Mouse (Mus musculus) cortical plate, adult 2 months (tissue): ENCODE results near the gene Fam227a. TPM values are rescaled to one million over a fixed set of nuclear protein-coding genes. Genes with fewer than 3 reads are reported as not detected.

Experiments used
- H3K27ac ChIP-seq: fragments of 200-500 bp; 2 replicates; pipeline ENCODE4 v1.5.1; 2012; ENCODE audit warnings: low read length, control low read depth, inconsistent platforms; ENCODE audit not compliant: insufficient read depth
- H3K4me1 ChIP-seq: fragments of 200-500 bp; 2 replicates; pipeline ENCODE4 v1.6.1; 2011; ENCODE audit warnings: low read length; ENCODE audit not compliant: control insufficient read depth, insufficient read depth
- H3K4me3 ChIP-seq: fragments of 200-500 bp; 2 replicates; pipeline ENCODE4 v1.5.1; 2011; ENCODE audit warnings: mild to moderate bottlenecking, low read length, control low read depth; ENCODE audit not compliant: insufficient read depth
- CTCF ChIP-seq: fragments of 200-500 bp; IDR thresholded peaks from 2 replicates; pipeline ENCODE4 v1.5.1; 2011; ENCODE audit warnings: mild to moderate bottlenecking, control low read depth, low read length; ENCODE audit not compliant: insufficient read depth; ENCODE audit errors: extremely low read depth
- POLR2A ChIP-seq: fragments of 200-500 bp; IDR thresholded peaks from 2 replicates; pipeline ENCODE4 v1.6.1; 2011; ENCODE audit warnings: mild to moderate bottlenecking, low read length, control low read depth; ENCODE audit not compliant: insufficient read depth; ENCODE audit errors: extremely low read depth
- polyA plus RNA-seq: library from polyadenylated mRNA; depleted of rRNA; stranded (reverse); fragments of >200 nt; gene quantifications from 2 replicates; pipeline ENCODE4 v1.2.3, GENCODE M21; 2012; rRNA removed

The Fam227a gene
- 12.6 and 14.5 TPM in 2 replicates for polyA plus RNA-seq

- Histone ChIP-seq H3K4me3 (peak within 1 kb of the TSS; percentile 84), H3K4me1 (peaks cover 4% of the 10 kb centered on the region), H3K27ac (peak within 1 kb of the TSS; percentile 97)
- TF ChIP-seq CTCF (no peak), POLR2A (peak; percentile 82)
Measured at GRCm38 (mm10) chr15:79658531-79659375, at the start of gene Fam227a, which contains the start of gene Cby1. Fam227a (minus strand) TSS chr15:79658956. Cby1 (plus strand) TSS chr15:79659199.

GRCm38 (mm10) chr15:79708229-79708822 lies 49.6 kb upstream of the Fam227a start:
- TF ChIP-seq CTCF (no peak), POLR2A (no peak)
- H3K4me3 ChIP-seq: no peak overlapping the region
- H3K27ac ChIP-seq: no peak overlapping the region
- no peaks in the 10 kb centered on the region for H3K4me1 ChIP-seq

- TF ChIP-seq CTCF (no peak), POLR2A (no peak)
- H3K4me1 ChIP-seq: no peaks in the 10 kb centered on the region
Measured at GRCm38 (mm10) chr15:79706603-79707214, 48.0 kb upstream of the Fam227a start.

GRCm38 (mm10) chr15:79697558-79698187 lies 38.9 kb upstream of the Fam227a start:
- TF ChIP-seq POLR2A (no peak), CTCF (no peak)
- H3K27ac ChIP-seq: no peak overlapping the region
- H3K4me3 ChIP-seq: no peak overlapping the region
- H3K4me1 ChIP-seq: peaks cover 2% of the 10 kb centered on the region; the same call in 1 of the 2 replicates

More at GRCm38 (mm10) chr15:79706603-79707214, 48.0 kb upstream of the Fam227a start:
- H3K4me3 ChIP-seq: no peak overlapping the region
- no peak overlapping the region for H3K27ac ChIP-seq

- TF ChIP-seq POLR2A (no peak), CTCF (no peak)
- Histone ChIP-seq H3K4me3 (no peak overlapping the region), H3K4me1 (peaks cover 2% of the 10 kb centered on the region; the same call in 1 of the 2 replicates), H3K27ac (no peak overlapping the region)
Measured at GRCm38 (mm10) chr15:79697011-79697410, 38.3 kb upstream of the Fam227a start.

- Histone ChIP-seq H3K4me3 (no peak overlapping the region), H3K27ac (no peak overlapping the region), H3K4me1 (peaks cover 4% of the 10 kb centered on the region; the same call in 1 of the 2 replicates)
- TF ChIP-seq POLR2A (no peak), CTCF (no peak)
Measured at GRCm38 (mm10) chr15:79696508-79696907, 37.8 kb upstream of the Fam227a start.

GRCm38 (mm10) chr15:79695516-79695915 lies 36.8 kb upstream of the Fam227a start:
- peaks cover 5% of the 10 kb centered on the region; the same call in 1 of the 2 replicates for H3K4me1 ChIP-seq
- H3K4me3 ChIP-seq: no peak overlapping the region
- H3K27ac ChIP-seq: no peak overlapping the region
- TF ChIP-seq POLR2A (no peak), CTCF (no peak)

GRCm38 (mm10) chr15:79694512-79694911 lies 35.8 kb upstream of the Fam227a start:
- Histone ChIP-seq H3K4me1 (peaks cover 5% of the 10 kb centered on the region; the same call in 1 of the 2 replicates), H3K4me3 (no peak overlapping the region), H3K27ac (no peak overlapping the region; the same call in 1 of the 2 replicates)
- TF ChIP-seq CTCF (no peak), POLR2A (no peak)

GRCm38 (mm10) chr15:79693740-79694139 lies 35.0 kb upstream of the Fam227a start:
- Histone ChIP-seq H3K4me3 (no peak overlapping the region), H3K4me1 (peaks cover 5% of the 10 kb centered on the region; the same call in 1 of the 2 replicates), H3K27ac (peak overlapping the region; percentile 15; the same call in 1 of the 2 replicates)
- TF ChIP-seq CTCF (no peak), POLR2A (no peak)

- Histone ChIP-seq H3K4me1 (peaks cover 5% of the 10 kb centered on the region; the same call in 1 of the 2 replicates), H3K27ac (no peak overlapping the region), H3K4me3 (no peak overlapping the region)
- TF ChIP-seq CTCF (no peak), POLR2A (no peak)
Measured at GRCm38 (mm10) chr15:79692334-79692733, 33.6 kb upstream of the Fam227a start.
